Mouse (Mus musculus) naive thymus-derived CD4-positive, alpha-beta T cell, adult 2 months (primary cell): ENCODE results near the gene Cdk14.

Experiments used
- DNase-seq: peaks from one replicate; pipeline ENCODE4 v3.0.0-alpha.2; 2011; ENCODE audit warnings: low read depth

Gene Cdk14

DNA sequence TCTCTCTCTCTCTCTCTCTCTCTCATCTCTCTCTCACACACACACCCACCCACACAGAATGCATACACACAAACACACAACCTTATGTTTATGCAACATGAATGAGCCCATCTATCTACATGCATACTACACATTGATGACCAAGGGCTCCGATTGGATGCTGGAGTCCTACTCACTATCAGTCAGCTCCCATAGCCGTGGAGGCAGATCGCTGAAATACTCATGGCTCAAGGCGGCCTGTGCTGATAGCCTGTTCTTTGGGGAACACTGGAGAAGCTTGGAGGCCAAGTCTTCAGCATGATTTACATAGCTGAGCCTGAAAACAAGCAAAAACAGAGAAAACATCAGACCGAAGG lies 526.3 kb downstream of the Cdk14 start:
- no peak for DNase-seq

DNA sequence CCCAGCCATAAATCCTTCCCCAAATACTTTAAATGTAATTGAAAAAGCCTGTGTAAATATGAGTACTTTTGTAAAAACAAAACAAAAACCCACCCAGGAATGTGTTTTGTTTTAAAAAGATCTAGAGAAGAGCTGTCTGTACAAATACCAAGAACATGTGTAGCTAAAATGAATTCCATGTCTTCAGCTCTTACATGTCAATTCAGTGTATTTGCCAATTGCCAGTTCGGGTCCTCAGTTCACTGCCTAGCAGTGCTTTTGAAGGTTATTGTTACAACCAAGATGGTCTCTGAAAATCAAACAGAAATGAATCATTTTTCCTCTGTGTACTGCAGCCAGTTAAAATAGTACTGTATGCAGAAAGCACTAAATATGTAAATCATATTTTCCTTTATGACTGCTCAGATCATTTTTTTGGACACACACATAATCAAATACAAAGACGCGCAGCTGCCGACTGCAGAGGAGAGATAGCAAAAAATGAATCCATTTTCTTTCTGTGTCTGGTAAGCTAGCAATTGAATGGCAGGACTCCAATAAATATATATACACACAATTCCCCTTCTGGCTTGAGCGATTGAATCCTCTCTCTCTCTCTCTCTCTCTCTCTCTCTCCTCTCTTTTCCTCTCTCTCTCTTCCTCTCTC lies 526.8 kb downstream of the Cdk14 start:
- no peak for DNase-seq

DNA sequence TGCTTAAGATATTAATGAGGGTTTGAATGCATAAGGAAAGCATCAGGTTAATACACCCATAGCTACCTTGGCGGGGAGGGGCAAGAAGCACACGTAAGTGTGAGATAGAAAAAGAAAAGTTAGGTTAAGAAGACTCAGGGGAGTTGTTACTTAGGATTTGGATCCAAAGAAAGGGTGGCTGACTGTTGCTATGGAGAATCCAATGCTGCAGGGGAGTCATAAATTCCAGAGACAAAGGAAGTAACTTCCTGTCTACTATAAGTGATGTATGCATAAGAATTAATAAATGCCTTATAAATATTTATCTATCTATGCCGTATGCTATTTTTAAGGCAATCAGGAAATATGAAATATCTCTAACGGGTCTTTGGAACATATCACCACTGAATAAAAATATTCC lies 527.4 kb downstream of the Cdk14 start:
- DNase-seq: no peak

DNA sequence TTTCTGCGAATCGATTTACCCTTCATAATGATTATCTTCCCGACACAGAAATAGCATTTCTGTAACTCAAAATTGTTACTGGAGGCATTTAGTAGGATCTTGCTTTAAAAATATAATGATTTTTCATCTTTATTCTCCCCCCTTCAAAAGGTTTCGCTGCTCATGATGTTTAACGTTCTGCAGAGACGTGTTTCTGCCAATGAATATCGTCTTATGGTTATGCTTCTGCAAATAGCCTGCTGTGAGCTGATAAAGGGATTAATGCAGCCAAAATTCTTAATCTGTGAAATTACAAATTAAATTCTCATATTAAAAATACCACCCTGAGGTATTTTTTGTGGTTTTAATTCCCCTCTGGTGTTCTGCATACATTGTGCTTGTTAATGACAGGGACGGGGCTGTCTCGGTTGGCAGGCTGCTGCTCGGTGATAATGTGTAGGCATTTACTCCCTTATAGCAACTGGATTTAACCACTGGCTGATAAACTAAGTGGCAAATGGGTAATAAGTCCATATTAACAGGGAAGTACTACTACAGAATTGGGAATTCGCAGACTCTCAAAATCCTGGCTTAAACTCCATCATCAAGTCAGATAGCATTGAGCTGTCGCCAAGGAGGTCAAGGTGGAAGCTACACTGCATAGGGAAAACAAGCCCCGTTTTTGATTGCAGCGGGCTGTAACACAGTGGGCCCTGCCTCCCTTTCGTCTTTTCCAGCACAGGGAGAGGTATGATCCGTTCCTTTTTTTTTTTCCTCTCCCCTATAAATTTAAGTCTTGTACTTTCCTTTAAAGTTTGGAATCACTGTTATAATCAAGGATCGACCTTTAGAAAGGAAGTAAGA lies 528.0 kb downstream of the Cdk14 start:
- DNase-seq: no peak

DNA sequence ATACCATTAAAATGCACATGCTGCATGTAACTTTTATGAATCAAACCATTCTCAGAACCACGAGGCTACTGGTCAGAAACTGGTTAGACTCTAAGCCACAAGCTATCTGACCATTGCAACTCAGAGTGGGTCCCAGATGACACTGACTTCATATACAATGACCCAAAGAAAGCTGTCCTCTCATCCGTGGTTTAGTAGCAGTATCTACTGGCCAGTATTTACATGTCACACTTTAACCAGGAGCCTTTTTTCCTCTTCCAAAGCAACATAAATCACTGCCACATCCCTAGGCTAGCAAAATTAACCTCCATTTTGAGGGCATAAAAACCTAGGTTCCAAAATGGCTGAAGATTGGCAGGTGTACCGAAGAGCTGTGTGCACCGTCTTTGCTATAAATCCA lies 533.0 kb downstream of the Cdk14 start:
- no peak for DNase-seq

DNA sequence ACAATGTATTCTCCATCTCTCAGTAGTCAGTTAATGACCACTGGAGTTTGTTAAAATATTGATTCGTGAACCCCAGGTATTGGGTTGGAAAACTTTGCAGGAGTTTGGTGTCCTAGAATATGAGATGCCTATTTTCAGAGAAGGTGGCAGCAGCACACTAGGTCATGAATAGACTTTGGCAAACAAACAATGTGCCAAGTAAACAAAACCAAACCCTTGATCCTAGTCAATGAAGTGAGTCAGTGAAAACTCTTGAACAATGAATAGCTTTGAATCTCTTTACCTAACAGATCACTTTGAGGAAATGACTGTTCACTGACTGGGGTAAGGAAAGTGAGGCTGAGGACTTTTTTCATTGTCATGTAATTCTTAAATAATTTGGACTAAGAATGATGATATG lies 537.3 kb downstream of the Cdk14 start:
- no peak for DNase-seq

DNA sequence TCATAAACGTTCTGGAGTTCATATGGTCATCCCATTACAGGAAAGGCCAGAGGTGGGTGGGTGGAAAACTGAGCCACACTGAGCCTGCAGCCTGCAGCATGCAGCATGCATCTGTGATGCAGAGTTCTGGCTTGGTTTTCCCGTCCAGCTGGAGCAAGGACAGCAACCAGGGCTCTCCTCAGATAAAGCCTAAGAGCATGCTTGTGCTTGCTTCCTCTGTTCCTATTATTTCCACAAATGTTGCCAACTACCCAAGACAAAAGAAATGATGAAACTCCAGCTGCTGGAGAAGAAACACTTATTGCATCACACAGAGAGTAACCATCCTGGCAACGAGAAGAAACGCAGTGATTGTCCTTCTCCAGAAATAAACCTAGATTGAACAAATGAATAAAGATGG lies 539.8 kb downstream of the Cdk14 start:
- no peak for DNase-seq

DNA sequence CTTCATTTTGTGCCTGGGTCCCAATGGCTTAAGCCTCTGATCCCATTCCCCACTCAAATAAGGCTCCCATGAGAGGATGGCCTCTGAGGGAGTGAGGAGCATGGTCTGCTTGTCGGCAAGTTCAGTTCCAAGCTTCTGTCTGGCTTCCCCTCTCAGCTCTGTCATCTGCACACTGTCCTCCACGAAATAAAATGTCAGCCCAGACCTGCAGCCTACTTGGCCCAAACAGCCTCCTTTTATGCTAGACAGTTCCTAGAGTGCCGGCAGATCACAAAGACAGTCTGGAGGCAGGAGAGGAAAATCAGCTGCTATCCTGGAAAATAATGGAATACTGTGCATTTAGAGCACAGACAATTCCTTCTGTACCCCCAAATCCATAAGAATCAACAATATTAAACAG lies 541.2 kb downstream of the Cdk14 start:
- DNase-seq: no peak

DNA sequence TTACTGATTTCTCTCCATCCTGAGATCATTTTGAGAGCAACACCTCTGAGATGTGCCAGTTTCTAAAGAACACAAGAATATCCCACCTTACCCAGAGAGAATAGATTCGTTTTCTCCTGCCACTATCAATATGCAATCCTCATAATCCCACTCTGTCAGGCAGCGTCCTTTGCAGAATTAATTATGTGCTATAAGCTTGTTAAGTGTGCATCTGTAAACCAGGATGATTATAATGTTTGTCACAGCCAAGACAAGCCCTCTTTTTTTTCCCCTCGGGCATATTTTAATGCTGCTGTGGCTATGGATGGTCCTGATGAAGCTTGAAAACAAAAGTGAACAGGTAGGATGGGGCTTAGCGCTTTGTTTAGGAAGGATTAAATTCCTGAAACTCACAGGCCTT lies 542.5 kb downstream of the Cdk14 start:
- no peak for DNase-seq

DNA sequence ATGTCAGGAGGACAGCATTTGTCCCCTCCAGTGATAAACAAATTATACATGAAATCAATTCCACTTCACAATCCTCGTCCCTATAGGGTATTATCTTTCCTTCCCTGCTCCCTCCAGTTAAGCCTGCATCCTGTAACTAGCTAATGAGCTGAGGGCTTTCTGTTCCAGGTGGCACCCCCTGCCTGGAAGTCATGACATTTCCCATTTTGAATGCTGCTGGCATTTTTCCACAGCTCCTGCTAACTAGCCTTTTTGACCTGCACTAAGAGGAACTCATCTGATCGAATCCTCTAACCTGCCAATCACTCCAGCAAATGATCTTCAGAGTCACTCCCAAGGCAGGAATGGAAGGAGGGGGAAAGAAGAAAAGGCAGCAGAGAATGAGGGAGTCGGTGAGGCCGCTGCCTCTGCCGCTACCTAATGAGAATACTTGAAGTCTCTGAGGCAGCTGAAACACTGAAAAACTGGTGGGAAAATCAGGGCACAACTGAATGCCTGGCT lies 542.9 kb downstream of the Cdk14 start:
- DNase-seq: no peak

DNA sequence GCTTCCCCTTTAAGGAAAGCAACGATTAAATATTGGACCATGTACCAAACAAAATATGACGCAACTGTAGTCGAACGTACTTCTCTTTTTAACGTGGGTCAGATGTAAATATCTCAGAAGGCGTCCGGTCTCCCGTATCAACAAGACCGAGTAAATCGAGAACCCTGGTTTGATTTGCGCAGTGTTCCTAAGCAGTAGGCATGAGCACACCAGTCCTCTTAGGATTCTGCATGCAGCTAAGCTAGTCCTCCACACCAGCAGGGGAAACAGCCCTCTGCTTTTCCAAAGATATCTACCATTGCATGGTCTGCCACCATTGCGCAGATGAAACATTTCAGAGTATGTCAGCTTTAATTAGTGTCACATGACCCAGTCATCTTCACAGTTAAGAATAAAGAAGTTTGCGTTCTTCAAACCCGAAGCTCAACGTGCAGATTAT lies 543.4 kb downstream of the Cdk14 start:
- DNase-seq: no peak

DNA sequence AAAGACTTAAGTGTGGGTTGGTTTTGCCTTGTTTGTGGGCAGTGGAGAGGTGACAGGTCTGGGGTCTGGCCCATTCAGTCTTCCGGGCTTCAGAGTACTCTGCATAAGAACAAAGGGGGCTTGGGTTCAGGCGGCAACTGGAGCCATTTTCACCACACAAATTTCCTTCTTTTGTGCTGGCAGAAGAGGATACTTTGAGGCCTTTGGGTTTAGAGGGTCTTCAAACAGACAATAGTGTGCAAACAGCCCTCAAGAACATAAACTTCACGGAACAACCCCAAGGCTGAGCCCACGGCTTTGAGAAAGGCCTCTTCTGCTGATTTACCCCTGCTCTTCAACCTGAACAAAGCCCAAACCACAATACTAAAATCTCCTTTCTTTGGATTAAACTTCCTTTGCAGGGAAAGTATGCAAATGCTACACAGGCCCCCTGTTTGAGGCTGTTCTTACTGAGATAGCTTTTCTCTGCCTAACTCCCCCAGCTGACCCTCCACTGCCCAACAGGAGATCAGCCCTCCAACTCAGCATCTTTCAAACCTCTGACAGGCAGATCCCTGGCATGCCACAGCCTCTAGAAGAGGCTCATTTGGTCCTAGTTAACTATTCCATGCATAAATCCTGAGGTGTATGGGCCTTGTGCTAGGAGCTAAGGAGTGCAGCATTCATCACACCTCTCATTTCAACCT lies 549.9 kb downstream of the Cdk14 start:
- DNase-seq: no peak

DNA sequence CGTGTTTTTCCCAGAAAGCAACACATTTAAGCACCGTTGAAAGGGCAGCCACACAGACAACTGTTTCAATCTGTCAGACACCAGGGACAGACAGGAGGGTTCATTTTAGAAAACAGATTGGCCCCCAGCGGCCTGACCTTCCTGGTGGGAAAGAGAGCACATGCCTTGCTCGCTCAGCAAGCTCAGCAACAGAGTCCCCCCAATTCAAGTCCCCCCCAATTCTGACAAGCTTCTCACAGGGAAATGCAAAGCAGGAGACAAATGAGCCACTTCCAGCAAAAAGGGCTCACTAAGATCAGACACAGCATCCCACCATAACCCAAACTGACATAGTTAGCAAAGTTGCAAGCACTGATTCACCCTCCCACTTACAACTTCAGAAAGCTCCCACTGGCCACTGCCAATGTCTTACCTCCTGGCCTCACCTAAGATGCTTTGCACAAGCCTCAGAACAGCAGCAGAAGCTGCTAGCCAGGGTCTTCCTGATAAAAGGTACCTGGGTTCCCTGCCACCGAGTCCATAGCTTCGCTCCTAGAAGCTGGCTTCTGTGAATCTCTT lies 551.5 kb downstream of the Cdk14 start:
- DNase-seq: no peak

DNA sequence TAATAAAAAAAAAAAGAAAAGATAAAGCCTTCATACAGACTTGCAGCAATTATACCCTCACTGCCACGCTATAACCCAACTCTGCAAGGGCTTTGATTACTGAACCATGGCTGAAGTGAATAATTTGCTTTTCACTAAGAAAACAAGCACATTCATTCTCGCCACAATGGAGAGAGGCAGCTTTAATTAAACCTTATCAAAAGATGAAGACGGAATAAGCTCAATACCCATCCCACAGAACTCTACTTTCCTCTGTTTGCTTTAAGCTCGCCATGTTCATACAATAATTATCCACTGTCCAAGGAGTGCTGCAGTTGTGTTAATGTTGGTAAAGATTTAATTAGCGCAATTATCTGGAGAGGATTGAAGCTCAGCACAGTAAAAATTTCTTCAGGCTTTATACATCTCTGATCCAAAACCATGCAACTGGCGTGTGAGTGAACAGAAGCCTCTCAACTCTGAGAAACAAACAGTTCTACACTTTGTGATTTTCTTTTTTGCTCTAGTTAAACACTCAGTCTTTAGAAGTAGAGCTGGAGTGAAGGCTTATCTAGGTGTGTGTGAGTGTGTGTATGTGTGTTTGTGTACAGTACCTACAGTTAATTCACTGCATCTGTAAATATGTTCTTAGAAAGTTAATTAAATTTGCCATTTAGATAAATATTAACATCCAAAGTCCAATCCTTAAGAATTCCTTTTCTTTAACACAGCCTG lies 552.1 kb downstream of the Cdk14 start:
- no peak for DNase-seq

DNA sequence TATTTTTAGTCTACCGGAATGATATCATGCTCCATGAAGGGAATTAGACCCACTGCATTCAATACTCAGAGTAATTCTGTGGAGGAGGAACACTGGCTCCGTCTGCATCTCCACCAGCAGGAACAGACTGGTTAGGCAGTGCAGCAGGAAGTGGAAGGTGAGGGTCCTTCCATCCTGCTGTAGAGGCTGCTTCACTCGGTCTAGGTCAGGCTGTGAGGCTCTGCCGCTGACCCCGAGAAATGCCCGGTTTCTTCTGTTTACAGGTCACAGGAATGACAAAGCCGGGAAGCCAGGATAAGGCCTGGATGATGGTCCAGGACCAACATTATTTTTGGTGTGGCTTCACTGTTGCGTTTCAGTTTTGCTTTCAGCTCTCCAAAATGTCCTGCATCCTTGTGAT lies 553.2 kb downstream of the Cdk14 start:
- no peak for DNase-seq

DNA sequence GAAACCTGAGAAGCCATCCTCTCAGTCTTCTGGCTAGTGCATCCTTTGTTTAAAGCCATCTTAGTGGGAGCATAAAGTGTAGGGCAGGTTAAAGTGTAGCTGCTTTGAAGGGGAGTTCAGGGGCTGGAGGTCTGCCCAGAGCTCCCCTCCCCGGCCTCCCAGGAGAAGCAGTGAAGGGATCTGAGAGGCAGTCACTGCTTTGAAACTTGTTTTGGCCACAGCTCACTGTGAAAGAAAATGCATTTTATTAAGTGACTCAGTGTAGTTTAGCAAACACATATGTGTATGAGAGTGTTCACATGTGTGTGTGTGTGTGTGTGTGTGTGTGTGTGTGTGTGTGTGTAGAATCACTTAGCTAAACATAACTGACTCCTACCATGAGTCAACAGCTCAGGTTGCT lies 554.0 kb downstream of the Cdk14 start:
- no peak for DNase-seq

DNA sequence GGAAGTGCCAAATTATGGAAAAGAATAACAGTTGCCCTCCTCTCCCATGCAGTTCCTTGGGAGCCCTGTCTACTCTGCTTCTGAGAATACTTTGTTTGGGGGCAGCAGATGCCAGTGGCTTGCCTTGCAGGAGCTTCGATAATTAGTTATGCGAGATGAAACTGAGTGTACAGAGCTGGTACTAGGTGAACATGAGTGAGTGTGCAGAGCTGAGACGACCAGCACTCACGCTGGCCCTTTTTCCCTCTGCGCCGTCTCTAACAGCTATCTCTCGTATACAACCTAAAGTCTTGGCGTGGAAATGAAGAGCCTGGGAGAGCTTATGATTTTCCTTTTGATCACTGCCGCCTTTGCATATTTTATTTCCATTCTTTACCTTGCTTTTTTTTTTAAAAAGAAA lies 558.5 kb downstream of the Cdk14 start:
- no peak for DNase-seq

DNA sequence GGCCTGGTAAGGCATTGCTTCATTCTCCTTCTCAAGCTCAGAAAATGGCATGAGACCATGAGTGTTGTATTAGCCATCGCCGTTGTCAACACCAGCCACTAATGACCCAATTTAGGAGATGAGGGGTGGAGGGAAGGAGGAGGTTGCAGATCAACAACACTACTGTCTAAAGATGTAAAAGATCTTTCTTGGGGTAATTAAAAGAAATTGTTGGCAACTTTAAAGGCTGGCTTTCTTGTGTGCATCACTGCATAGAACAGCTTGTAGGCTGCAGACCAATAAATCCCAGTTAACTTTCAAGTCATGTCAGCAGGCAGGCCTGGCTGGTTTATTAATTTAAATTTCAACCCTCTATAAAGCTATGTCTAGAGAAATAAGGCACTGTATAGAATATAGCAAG lies 559.0 kb downstream of the Cdk14 start:
- no peak for DNase-seq

DNA sequence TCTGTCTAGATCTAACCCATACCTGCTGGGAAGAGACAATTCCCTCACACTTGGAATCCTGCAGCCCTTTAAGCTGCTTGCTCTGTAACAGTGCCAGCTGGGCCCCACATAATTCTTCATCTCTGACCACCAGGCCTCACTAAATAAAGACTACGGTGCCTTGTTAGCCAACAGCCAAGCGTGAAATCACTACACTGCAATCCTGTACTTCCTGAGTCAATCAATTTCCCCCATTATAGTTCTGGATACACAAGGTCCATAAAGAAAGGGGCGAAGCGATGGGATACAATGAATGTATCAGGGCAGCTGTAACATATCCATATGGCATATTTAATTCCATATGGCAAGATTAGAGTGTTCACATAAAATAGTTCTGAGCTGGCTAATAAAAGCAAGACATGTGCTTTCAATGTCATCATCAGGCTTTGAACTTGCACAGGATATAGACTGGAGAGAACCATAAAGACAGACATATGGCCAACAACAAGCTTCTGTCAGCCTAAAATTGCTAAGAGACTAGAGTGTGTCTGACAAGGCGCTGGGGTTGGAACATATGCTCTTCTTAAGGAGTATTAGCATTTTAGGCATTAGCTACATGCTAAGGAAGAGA lies 562.0 kb downstream of the Cdk14 start:
- no peak for DNase-seq

DNA sequence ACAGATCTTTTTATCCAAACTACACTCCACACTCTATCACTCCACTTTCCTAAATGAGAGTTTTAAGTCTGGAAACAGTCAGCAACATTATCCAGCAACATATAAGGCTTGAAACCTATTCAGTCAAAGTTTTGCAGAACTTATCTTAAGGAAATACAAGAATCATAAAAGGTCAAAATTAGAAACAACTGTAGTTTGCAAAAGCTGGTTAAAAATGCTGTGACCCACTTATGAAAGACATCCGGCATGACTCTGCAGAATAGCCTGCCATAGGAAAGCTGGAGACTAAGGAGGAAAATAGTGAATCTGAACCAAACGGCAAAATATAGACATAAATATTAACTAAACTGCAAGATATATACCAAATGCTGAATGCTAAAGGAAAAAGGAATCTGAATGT lies 566.6 kb downstream of the Cdk14 start:
- DNase-seq: no peak

DNA sequence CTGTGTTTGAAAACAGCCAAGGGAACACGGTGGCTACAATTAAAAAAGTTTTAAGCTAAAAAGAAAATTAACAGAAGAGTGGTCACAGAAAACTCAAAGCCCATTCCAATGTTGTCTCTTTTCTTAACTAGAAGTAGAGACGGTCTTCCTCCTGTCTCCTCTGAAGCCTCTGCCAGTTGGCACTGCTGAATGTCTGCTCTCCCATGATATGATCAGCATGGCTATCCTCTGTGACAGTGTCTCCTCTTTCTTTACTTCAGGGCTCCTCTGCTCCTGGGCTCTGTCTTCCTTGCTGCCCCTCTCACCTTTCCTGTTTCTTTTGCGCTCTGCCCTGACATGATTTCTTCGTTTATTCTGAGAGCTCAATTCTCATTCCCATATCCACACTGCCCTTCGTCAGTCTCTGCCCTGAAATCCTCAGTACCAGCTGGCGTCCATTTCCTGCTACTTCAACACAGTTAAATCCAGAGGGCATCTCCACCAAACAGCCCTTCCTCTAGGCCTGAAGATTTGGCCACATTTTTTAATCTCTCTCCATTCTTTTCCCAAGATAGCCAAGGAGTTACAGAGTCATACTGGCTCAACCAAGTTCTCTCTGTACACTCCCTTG lies 567.3 kb downstream of the Cdk14 start:
- DNase-seq: no peak
